Mouse (Mus musculus) kidney, adult 10 weeks (tissue): ENCODE data around the gene Lamp5. TPM values are rescaled to one million over a fixed set of nuclear protein-coding genes. Genes with fewer than 3 reads are reported as not detected.

Source experiments
- polyA plus RNA-seq: library from polyadenylated mRNA; stranded (reverse); fragments of 350-450 nt; fragmentation: Illumina TruSeq; extraction: RNeasy Lipid Tissue Mini Kit (QIAGEN cat#74804); gene quantifications from one replicate; pipeline ENCODE4 v1.2.3, GENCODE M21; 2014; ENCODE audit warnings: low read depth, low replicate concordance

Lamp5 gene
- not detected for polyA plus RNA-seq

GRCm38 (mm10) chr2:136051688-136052289 is at the start of gene Lamp5:
TSS of gene Lamp5 (plus strand) at chr2:136052239.

